Mouse (Mus musculus): ENCODE measurements around the gene Cdc26. TPM values are rescaled to one million over a fixed set of nuclear protein-coding genes. Genes with fewer than 3 reads are reported as not detected.

The Cdc26 gene
- polyA plus RNA-seq, 1 experiment: 19.2 TPM

DNA sequence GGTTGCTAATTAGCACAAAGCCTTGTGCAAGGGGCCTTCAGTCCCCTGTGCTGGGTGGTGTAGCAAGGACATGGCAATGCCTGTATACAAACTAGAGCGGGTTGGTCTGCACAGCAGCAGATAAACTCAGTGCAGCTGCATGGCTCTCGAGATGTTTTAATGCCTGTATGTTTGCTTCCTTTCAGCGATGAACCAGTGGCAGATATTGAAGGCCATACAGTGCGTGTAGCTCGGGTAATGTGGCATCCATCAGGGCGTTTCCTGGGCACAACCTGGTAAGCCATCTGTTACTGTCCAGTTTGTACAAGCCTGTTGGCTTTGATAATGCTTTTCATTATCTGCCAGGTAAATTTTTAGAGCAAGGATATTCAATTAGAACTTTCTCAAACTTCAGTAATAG lies 10.6 kb upstream of the Cdc26 start:
- H3K27ac ChIP-seq (ENCODE audit: control insufficient read depth, insufficient read depth, low read depth, low read length): no peak overlapping the region
- no peaks in the 10 kb centered on the region for H3K27me3 ChIP-seq (ENCODE audit: control insufficient read depth, insufficient read depth, low read length)
- H3K36me3 ChIP-seq (ENCODE audit: control insufficient read depth, insufficient read depth, low read length): peaks cover 8% of the 10 kb centered on the region
- no peaks in the 10 kb centered on the region for H3K4me1 ChIP-seq (ENCODE audit: control insufficient read depth, insufficient read depth, low read length)
- no peak overlapping the region for H3K4me3 ChIP-seq (ENCODE audit: control insufficient read depth, low read depth, low read length)
- TF ChIP-seq CTCF (IDR thresholded peaks at IDR 0.05; ENCODE audit: control insufficient read depth, insufficient read depth, insufficient replicate concordance, low read depth, low read length): no peak
- TF ChIP-seq POLR2A (IDR thresholded peaks at IDR 0.05; ENCODE audit: control insufficient read depth, low read depth, low read length): no peak

DNA sequence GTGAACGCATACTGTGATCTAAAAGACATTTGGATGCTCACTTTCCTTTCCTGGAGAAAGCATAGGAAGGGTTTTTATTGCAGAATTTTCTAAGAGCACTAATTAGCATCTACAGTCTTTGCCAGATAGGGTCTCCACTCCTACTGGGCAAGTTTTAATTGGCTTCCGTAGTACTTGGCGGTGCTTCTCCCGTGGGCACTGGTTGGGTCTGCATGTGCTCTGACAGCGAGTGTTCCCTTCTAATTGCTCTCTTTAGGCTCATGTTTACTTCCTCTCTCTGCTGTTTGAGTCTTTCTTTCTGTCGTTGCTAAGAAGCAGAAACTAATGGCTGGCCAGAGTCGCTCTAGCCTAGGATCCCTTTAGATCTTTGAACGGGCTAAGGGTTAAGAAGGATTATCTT lies 10.0 kb upstream of the Cdc26 start:
- Histone ChIP-seq H3K27me3 (ENCODE audit: control insufficient read depth, insufficient read depth, low read length) (no peaks in the 10 kb centered on the region), H3K36me3 (ENCODE audit: control insufficient read depth, insufficient read depth, low read length) (peaks cover 8% of the 10 kb centered on the region), H3K27ac (ENCODE audit: control insufficient read depth, insufficient read depth, low read depth, low read length) (no peak overlapping the region), H3K4me1 (ENCODE audit: control insufficient read depth, insufficient read depth, low read length) (no peaks in the 10 kb centered on the region), H3K4me3 (ENCODE audit: control insufficient read depth, low read depth, low read length) (no peak overlapping the region)
- TF ChIP-seq POLR2A (IDR thresholded peaks at IDR 0.05; ENCODE audit: control insufficient read depth, low read depth, low read length) (no peak), CTCF (IDR thresholded peaks at IDR 0.05; ENCODE audit: control insufficient read depth, insufficient read depth, insufficient replicate concordance, low read depth, low read length) (no peak)

DNA sequence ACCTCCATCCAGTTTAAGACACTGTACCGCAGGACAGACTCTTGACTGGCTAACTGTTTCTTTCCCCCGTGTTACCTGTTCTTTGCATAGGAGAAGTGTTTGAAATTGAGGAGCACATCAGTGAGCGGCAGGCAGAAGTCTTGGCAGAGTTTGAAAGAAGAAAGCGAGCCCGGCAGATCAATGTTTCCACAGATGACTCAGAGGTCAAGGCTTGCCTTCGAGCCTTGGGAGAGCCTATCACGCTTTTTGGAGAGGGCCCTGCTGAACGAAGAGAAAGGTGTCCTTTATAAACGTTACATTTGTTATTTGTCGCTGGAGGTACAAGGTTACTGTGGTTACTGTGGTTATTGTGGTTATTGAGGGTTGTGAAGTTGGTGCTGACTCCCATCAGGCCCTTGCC lies 3.2 kb upstream of the Cdc26 start:
- H3K4me3 ChIP-seq (ENCODE audit: control insufficient read depth, low read depth, low read length): no peak overlapping the region
- no peak overlapping the region for H3K27ac ChIP-seq (ENCODE audit: control insufficient read depth, insufficient read depth, low read depth, low read length)
- H3K36me3 ChIP-seq (ENCODE audit: control insufficient read depth, insufficient read depth, low read length): peaks cover 1% of the 10 kb centered on the region
- TF ChIP-seq CTCF (IDR thresholded peaks at IDR 0.05; ENCODE audit: control insufficient read depth, insufficient read depth, insufficient replicate concordance, low read depth, low read length): no peak
- TF ChIP-seq POLR2A (IDR thresholded peaks at IDR 0.05; ENCODE audit: control insufficient read depth, low read depth, low read length): no peak
- H3K4me1 ChIP-seq (ENCODE audit: control insufficient read depth, insufficient read depth, low read length): no peaks in the 10 kb centered on the region
- no peaks in the 10 kb centered on the region for H3K27me3 ChIP-seq (ENCODE audit: control insufficient read depth, insufficient read depth, low read length)

DNA sequence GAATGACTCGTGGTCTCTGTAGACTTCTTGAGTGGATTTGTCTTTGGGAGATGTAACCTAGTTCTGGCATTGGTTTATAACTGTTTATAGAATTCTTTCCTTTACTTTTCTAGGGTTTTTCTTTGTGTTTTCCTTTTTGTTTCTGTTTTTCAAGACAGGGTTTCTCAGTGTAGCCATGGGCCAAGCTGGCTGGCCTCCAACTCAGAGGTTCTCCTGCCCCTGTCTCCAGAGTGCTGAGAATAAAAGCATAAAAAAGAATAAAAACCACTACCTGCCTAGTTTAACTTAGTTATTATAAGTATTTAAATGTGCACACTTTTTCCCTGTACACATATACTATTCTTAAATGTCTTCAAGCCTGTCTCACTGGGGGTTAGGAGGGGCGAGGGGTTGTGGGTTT lies 1.9 kb upstream of the Cdc26 start:
- Histone ChIP-seq H3K4me1 (ENCODE audit: control insufficient read depth, insufficient read depth, low read length) (no peaks in the 10 kb centered on the region), H3K27me3 (ENCODE audit: control insufficient read depth, insufficient read depth, low read length) (no peaks in the 10 kb centered on the region), H3K36me3 (ENCODE audit: control insufficient read depth, insufficient read depth, low read length) (peaks cover 1% of the 10 kb centered on the region), H3K4me3 (ENCODE audit: control insufficient read depth, low read depth, low read length) (peak overlapping the region; percentile 30; the same call in 1 of the 2 replicates), H3K27ac (ENCODE audit: control insufficient read depth, insufficient read depth, low read depth, low read length) (no peak overlapping the region)
- TF ChIP-seq CTCF (IDR thresholded peaks at IDR 0.05; ENCODE audit: control insufficient read depth, insufficient read depth, insufficient replicate concordance, low read depth, low read length): no peak
- no peak for TF ChIP-seq POLR2A (IDR thresholded peaks at IDR 0.05; ENCODE audit: control insufficient read depth, low read depth, low read length)

DNA sequence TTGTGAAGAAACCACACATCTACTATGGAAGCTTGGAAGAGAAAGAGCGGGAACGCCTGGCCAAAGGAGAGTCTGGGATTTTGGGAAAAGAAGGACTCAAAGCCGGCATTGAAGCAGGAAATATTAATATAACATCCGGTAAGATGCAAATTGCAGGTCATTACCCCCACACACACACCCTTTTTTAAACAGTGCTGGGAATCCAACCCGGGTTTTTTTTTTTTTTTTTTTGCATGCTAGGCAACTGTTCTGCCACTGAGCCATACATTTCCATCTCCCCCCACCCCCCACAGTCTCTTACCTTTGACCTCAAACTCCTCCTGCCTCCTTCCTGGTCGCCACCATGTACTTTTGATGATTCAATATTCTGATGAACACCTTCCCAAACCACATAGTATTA lies 1.2 kb upstream of the Cdc26 start:
- no peak for TF ChIP-seq POLR2A (IDR thresholded peaks at IDR 0.05; ENCODE audit: control insufficient read depth, low read depth, low read length)
- no peak for TF ChIP-seq CTCF (IDR thresholded peaks at IDR 0.05; ENCODE audit: control insufficient read depth, insufficient read depth, insufficient replicate concordance, low read depth, low read length)
- no peak overlapping the region for H3K27ac ChIP-seq (ENCODE audit: control insufficient read depth, insufficient read depth, low read depth, low read length)
- no peaks in the 10 kb centered on the region for H3K4me1 ChIP-seq (ENCODE audit: control insufficient read depth, insufficient read depth, low read length)
- peak overlapping the region; percentile 89 for H3K4me3 ChIP-seq (ENCODE audit: control insufficient read depth, low read depth, low read length)
- no peaks in the 10 kb centered on the region for H3K27me3 ChIP-seq (ENCODE audit: control insufficient read depth, insufficient read depth, low read length)
- H3K36me3 ChIP-seq (ENCODE audit: control insufficient read depth, insufficient read depth, low read length): peaks cover 1% of the 10 kb centered on the region

DNA sequence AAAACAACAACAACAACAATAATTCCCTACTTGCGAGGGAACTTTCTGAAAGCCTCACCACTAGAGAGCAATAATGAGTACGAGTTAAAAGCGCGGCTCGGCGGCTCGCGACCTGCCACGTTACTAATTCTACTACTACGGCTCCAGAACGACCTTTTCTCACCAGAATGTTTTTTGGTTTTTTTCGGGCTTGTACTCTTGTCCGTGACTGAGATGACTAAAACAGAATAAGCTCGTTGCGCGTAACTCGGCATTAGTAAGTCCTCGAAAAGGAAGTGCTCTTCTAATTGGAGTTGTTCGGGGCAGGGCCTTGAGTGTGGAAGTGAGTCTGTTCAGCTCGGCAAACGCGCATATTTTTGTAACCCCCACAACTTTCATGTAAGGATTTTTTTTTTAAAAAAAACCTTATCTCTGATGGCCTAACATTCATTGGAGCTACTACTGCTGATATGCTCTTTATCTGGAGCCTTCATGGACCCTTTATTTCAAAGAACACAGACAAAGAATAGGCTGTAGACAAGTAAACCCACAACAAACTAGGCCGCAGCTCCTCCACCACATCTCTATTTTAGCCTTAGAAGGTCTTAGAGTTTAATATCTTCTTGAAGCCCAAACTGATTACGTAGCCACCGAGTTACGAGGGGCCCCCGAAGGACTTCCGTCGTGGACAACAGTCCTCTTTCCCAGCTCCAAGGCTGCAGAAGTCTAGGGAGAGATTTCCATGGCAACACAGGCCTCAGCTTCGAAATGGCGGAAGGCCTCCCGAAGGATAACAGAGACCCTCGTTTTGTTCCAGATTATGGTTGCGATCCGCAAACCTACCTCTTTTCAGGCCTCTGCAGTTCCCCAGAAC lies 486 bp downstream of the Cdc26 start:
- TF ChIP-seq POLR2A (IDR thresholded peaks at IDR 0.05; ENCODE audit: control insufficient read depth, low read depth, low read length): no peak; the same call in 1 of the 2 replicates
- TF ChIP-seq CTCF (IDR thresholded peaks at IDR 0.05; ENCODE audit: control insufficient read depth, insufficient read depth, insufficient replicate concordance, low read depth, low read length): no peak
- Histone ChIP-seq H3K27ac (ENCODE audit: control insufficient read depth, insufficient read depth, low read depth, low read length) (peak overlapping the region; percentile 82), H3K36me3 (ENCODE audit: control insufficient read depth, insufficient read depth, low read length) (no peaks in the 10 kb centered on the region; the same call in 1 of the 2 replicates), H3K27me3 (ENCODE audit: control insufficient read depth, insufficient read depth, low read length) (no peaks in the 10 kb centered on the region), H3K4me3 (ENCODE audit: control insufficient read depth, low read depth, low read length) (peak overlapping the region; percentile 89), H3K4me1 (ENCODE audit: control insufficient read depth, insufficient read depth, low read length) (no peaks in the 10 kb centered on the region)

DNA sequence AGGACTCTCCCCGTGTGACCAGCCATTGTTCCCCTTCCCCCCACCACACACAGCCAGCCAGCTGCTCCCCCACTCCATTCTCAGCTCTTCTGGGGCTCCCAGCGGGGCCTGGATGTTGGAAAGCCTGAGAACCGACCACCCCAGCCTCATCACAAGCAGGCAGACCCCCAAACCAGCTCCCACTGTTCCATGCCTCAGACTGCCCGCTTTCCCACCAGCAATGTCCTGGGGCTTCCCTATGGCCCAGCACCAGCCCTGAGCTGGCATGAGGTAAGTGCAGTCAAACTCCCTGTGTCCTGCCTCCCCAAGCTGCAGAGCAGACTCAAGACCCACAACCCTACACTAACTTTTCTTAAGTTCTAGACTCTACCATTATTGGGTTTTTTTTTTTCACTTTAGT lies 2.3 kb downstream of the Cdc26 start:
- H3K27me3 ChIP-seq (ENCODE audit: control insufficient read depth, insufficient read depth, low read length): no peaks in the 10 kb centered on the region
- TF ChIP-seq CTCF (IDR thresholded peaks at IDR 0.05; ENCODE audit: control insufficient read depth, insufficient read depth, insufficient replicate concordance, low read depth, low read length) (no peak), POLR2A (IDR thresholded peaks at IDR 0.05; ENCODE audit: control insufficient read depth, low read depth, low read length) (no peak)
- no peak overlapping the region for H3K4me3 ChIP-seq (ENCODE audit: control insufficient read depth, low read depth, low read length)
- no peak overlapping the region for H3K27ac ChIP-seq (ENCODE audit: control insufficient read depth, insufficient read depth, low read depth, low read length)
- no peaks in the 10 kb centered on the region; the same call in 1 of the 2 replicates for H3K36me3 ChIP-seq (ENCODE audit: control insufficient read depth, insufficient read depth, low read length)
- H3K4me1 ChIP-seq (ENCODE audit: control insufficient read depth, insufficient read depth, low read length): no peaks in the 10 kb centered on the region

Measured in testis, adult 2 months (tissue).